Mouse (Mus musculus): ENCODE data around the gene Mrpl58. TPM values are rescaled to one million over a fixed set of nuclear protein-coding genes. Genes with fewer than 3 reads are reported as not detected.

Gene Mrpl58
- polyA plus RNA-seq, 2 experiments, result 37.8 to 90.7 TPM

- Histone ChIP-seq H3K4me2 (ENCODE audit: low read depth) (no peak overlapping the region), H3K27ac (no peak overlapping the region), H3K9me3 (ENCODE audit: control insufficient read depth, low read length) (no peaks in the 10 kb centered on the region), H3K9ac (replicated peaks) (no peak overlapping the region), H3K27me3 (ENCODE audit: control insufficient read depth, insufficient read depth, low read length) (peaks cover 13% of the 10 kb centered on the region), H3K4me3 (ENCODE audit: insufficient read depth in 1 of 2, low read depth in 2 of 2, low read length in 2 of 2) (no peak overlapping the region), H3K36me3 (replicated peaks; ENCODE audit: control insufficient read depth, insufficient read depth, low read depth) (no peaks in the 10 kb centered on the region; the same call in 1 of the 2 replicates), H3K4me1 (replicated peaks; ENCODE audit: control insufficient read depth in 2 of 2, insufficient read depth in 2 of 2, low read length in 1 of 2) (peaks cover 0 to 7% of the 10 kb centered on the region in 2 experiments; a peak in 2 of 4 replicates)
- DNase-seq (ENCODE audit: low read depth in 3 of 3, low spot score in 3 of 3) (no peak), ATAC-seq (ENCODE audit: insufficient read depth) (no peak)
- WGBS (ENCODE audit: insufficient replicate concordance), result 67% methylated on average over 6 of the region's 6 CpGs
- TF ChIP-seq EP300 (IDR thresholded peaks at IDR 0.05; ENCODE audit: low read depth), result no peak
- TF ChIP-seq CTCF (IDR thresholded peaks at IDR 0.05; ENCODE audit: low read depth), result no peak
These were observed 29.8 kb downstream of the Mrpl58 start for GRCm38 (mm10) chr11:115433342-115433741.

DNA sequence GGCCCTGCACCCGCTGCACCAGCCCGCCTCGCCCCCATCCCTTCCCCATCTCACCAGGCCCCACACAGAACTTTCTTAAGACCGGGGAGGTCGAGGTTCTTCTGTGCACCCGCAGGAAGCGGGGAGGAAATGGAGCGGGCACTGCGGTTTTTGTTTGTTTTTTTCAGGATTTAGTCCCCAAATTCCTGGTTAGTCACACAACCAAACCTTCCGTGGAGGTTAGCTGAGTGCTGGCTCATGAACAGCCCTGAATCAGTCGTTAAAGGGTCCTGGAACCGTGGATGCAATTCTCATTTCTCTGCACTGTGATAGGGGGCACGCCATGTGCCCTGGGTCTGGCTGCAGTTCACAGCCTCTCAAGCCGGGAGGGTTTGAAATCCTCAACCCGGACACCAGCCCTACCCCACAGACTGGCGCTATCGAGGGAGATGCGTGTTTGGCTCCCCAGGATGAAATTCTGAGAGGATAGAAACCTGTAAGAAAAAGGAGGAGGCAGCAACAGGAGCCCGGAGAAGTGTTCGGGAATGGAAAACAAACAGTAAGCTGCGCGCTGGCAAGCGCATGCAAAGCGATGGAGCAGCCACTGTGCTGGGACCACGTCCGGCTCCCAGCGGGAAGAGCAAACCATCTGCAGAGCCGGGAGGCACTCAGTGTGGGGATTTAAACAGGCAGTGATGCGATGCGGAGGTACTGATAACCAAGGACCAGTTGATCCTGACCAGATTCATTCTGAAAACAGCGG is 32.2 kb downstream of the Mrpl58 start:
- Histone ChIP-seq H3K9ac (replicated peaks) (no peak overlapping the region), H3K4me2 (ENCODE audit: low read depth) (peak overlapping the region; percentile 41), H3K4me1 (replicated peaks; ENCODE audit: control insufficient read depth in 2 of 2, insufficient read depth in 2 of 2, low read length in 1 of 2) (peaks cover 0 to 7% of the 10 kb centered on the region in 2 experiments; a peak in 2 of 4 replicates), H3K27me3 (ENCODE audit: control insufficient read depth, insufficient read depth, low read length) (peaks cover 13% of the 10 kb centered on the region), H3K4me3 (ENCODE audit: insufficient read depth in 1 of 2, low read depth in 2 of 2, low read length in 2 of 2) (no peak overlapping the region), H3K36me3 (replicated peaks; ENCODE audit: control insufficient read depth, insufficient read depth, low read depth) (no peaks in the 10 kb centered on the region), H3K27ac (no peak overlapping the region), H3K9me3 (ENCODE audit: control insufficient read depth, low read length) (no peaks in the 10 kb centered on the region; the same call in 1 of the 2 replicates)
- DNase-seq (ENCODE audit: low read depth in 3 of 3, low spot score in 3 of 3) (no peak), ATAC-seq (ENCODE audit: insufficient read depth) (no peak)
- 6% methylated on average over 31 of the region's 31 CpGs for WGBS (ENCODE audit: insufficient replicate concordance)
- TF ChIP-seq EP300 (IDR thresholded peaks at IDR 0.05; ENCODE audit: low read depth), result no peak

DNA sequence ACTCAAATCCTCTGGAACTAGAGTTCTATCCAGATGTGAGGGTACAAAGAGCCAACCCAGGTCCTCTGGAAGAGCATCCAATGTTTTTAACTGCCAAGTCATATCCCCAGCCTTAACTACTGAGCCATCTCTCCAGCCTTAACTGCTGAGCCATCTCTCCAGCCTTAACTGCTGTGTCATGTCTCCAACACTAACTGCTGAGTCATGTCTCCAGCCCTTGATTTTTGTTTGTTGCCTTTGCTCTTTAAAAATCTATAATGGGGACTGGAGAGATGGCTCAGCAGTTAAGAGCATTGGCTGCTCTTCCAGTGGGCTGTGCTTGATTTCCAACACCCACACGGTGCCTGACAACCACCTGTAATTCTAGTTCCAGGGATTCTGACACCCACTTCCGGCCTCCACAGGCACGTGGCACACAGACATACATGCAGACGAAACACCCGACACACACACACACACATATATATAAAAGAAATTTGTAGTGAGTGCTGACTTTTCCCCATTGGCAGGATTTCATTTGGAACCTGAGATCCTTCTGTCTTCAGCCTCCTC is 34.1 kb downstream of the Mrpl58 start:
- ATAC-seq (ENCODE audit: insufficient read depth), result no peak
- DNase-seq (ENCODE audit: low read depth in 3 of 3, low spot score in 3 of 3), result no peak
- Histone ChIP-seq H3K27ac (no peak overlapping the region), H3K27me3 (ENCODE audit: control insufficient read depth, insufficient read depth, low read length) (peaks cover 13% of the 10 kb centered on the region), H3K36me3 (replicated peaks; ENCODE audit: control insufficient read depth, insufficient read depth, low read depth) (no peaks in the 10 kb centered on the region), H3K9me3 (ENCODE audit: control insufficient read depth, low read length) (no peaks in the 10 kb centered on the region; the same call in 1 of the 2 replicates), H3K9ac (replicated peaks) (no peak overlapping the region), H3K4me1 (replicated peaks; ENCODE audit: control insufficient read depth in 2 of 2, insufficient read depth in 2 of 2, low read length in 1 of 2) (peaks cover 0 to 7% of the 10 kb centered on the region in 2 experiments; a peak in 2 of 4 replicates), H3K4me2 (ENCODE audit: low read depth) (no peak overlapping the region), H3K4me3 (ENCODE audit: insufficient read depth in 1 of 2, low read depth in 2 of 2, low read length in 2 of 2) (no peak overlapping the region)
- 57% methylated on average over 5 of the region's 5 CpGs for WGBS (ENCODE audit: insufficient replicate concordance)
- TF ChIP-seq EP300 (IDR thresholded peaks at IDR 0.05; ENCODE audit: low read depth) (no peak), CTCF (IDR thresholded peaks at IDR 0.05; ENCODE audit: low read depth) (no peak)

- Histone ChIP-seq H3K27ac (no peak overlapping the region), H3K27me3 (ENCODE audit: control insufficient read depth, insufficient read depth, low read length) (peaks cover 13% of the 10 kb centered on the region), H3K4me1 (replicated peaks; ENCODE audit: control insufficient read depth in 2 of 2, insufficient read depth in 2 of 2, low read length in 1 of 2) (peaks cover 0 to 7% of the 10 kb centered on the region in 2 experiments; a peak in 2 of 4 replicates), H3K4me3 (ENCODE audit: insufficient read depth in 1 of 2, low read depth in 2 of 2, low read length in 2 of 2) (no peak overlapping the region), H3K36me3 (replicated peaks; ENCODE audit: control insufficient read depth, insufficient read depth, low read depth) (no peaks in the 10 kb centered on the region), H3K4me2 (ENCODE audit: low read depth) (no peak overlapping the region), H3K9me3 (ENCODE audit: control insufficient read depth, low read length) (no peaks in the 10 kb centered on the region; the same call in 1 of the 2 replicates), H3K9ac (replicated peaks) (no peak overlapping the region)
- no peak for TF ChIP-seq EP300 (IDR thresholded peaks at IDR 0.05; ENCODE audit: low read depth)
- TF ChIP-seq CTCF (IDR thresholded peaks at IDR 0.05; ENCODE audit: low read depth), result no peak
- DNase-seq (ENCODE audit: low read depth in 3 of 3, low spot score in 3 of 3) (no peak), ATAC-seq (ENCODE audit: insufficient read depth) (no peak)
- WGBS (ENCODE audit: insufficient replicate concordance), result 57% methylated on average over 3 of the region's 3 CpGs
These were observed 35.8 kb downstream of the Mrpl58 start for GRCm38 (mm10) chr11:115439326-115439725.

DNA sequence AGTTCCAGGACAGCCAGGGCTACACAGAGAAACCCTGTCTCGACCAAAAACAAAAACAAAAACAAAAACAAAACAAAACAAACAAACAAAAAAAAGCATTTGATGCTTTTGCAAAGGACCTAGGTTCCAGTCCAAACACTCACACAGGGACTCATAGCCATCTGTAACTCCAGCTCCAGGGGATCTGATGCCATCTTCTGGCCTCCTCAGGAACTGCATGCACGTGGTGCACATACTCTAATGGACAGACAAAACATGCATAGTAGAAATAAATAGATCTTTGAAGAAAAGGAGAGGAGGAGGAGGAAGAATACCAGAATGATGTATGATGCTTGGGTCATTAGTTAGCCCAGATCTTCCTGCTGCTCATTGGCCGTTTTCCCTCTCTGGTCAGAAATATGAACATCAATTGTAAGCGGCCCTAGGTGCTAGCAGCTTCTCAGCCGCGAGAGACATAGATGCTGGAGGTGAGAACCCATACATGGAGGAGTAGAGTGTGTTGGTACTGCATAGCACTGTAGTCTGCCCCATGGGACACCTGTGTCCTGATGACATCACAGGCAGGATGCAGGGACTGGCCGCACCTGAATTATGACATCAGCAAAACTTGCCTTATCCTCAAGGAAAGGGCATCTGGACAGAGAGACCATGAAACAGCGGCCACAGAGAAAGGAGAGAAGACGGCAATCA is 36.5 kb downstream of the Mrpl58 start, which contains the start of gene Trim80:
Gene Trim80 (plus strand): TSS at position 640 of the 690 bp plus-strand sequence.
- Histone ChIP-seq H3K4me3 (ENCODE audit: insufficient read depth in 1 of 2, low read depth in 2 of 2, low read length in 2 of 2) (no peak within 1 kb of the TSS), H3K9ac (replicated peaks) (no peak within 1 kb of the TSS), H3K4me1 (replicated peaks; ENCODE audit: control insufficient read depth in 2 of 2, insufficient read depth in 2 of 2, low read length in 1 of 2) (peaks cover 0 to 7% of the 10 kb centered on the region in 2 experiments; a peak in 2 of 4 replicates), H3K36me3 (replicated peaks; ENCODE audit: control insufficient read depth, insufficient read depth, low read depth) (no peaks in the 10 kb centered on the region), H3K27ac (no peak within 1 kb of the TSS), H3K9me3 (ENCODE audit: control insufficient read depth, low read length) (no peaks in the 10 kb centered on the region; the same call in 1 of the 2 replicates), H3K4me2 (ENCODE audit: low read depth) (no peak within 1 kb of the TSS), H3K27me3 (ENCODE audit: control insufficient read depth, insufficient read depth, low read length) (peaks cover 13% of the 10 kb centered on the region)
- 75% methylated on average over 9 of the region's 9 CpGs for WGBS (ENCODE audit: insufficient replicate concordance)
- TF ChIP-seq CTCF (IDR thresholded peaks at IDR 0.05; ENCODE audit: low read depth) (peak; percentile 54), EP300 (IDR thresholded peaks at IDR 0.05; ENCODE audit: low read depth) (no peak)
- ATAC-seq (ENCODE audit: insufficient read depth), result no peak
- no peak for DNase-seq (ENCODE audit: low read depth in 3 of 3, low spot score in 3 of 3)

Measured in liver, embryonic 14.5 days (tissue).